Mouse (Mus musculus): Measurements from ENCODE around the gene Jag1. TPM values are rescaled to one million over a fixed set of nuclear protein-coding genes. Genes with fewer than 3 reads are reported as not detected.

Jag1 gene
- polyA plus RNA-seq, 1 experiment from 2014 or later, result 20.5 TPM

DNA sequence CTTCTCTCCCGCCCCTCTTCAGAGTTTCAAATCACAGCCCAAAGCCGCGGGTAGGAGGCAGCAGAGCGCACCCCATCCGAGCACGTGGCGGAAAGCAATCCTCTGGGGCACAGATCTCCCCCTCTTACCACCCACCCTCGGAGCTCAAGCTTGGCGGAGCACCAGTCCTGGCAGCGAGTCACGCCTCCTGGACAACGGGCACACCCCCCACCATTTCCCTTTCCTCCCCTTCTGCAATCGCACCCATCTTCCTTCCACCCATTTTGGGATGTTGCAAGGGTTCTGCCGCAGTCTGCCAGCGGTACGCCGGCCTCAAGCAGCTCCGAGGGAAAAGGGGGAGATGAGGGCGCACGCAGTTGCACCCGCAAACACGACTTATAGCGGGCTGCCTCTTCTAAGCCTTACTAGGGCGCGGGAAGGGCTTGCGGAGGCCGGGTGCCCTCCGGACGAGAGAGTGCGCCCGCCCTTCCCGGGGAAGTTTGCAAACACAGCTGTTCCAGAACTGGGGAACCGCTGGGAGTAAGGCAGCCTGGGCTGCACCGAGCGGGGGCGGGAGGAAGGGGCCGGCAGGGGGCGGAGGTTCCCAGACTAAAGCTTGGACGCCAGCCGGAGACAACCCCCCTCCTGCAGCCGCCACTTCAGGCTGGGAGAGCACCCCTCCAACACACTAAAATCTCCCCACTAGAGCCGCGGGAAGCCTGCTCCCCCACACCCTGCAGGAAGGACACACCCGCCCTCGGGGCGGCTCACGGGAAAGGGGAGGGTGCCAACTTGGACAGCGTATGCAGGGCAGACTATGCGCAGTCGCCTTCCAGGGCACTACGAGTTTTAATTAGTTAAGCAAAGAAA, 2.0 kb downstream of the Jag1 start:
- H3K4me2 ChIP-seq, result peak overlapping the region; percentile 89

DNA sequence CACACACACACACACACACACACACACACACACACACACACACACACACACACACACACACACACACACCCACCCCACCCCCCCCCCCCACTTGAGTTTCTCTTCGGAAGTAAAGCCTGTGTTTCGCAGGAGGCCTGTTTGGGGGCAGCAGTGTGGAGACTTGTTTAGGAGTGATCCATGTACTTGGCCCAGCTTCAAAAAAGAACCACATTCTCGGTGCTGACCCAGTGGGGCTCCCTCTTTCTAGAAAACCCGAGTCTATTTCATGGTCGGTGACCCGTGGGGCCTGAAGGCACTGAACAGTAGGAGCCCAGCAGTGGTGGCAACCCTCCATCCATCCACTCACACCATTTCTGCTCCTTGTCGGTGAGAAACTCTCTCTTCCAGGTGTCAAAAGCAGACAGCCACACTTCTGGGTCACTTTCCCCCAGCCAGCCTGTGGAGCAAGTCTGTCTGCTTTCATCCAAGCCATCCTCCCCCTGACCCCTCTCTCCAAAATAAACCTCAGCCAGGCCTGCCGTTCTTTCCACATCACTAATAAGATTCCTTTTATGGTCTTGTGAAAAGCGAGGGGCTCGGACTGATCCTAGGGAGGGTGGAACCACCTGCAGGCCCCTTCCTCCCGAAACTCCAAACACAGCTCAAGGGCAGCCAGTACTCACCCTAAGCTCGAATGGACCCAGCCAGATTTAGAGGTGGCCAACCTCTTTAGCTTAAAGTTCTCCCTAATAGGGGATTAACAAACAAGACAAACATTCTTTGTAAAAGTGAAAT, 3.0 kb downstream of the Jag1 start:
- Histone ChIP-seq H3K4me2 (peak overlapping the region; percentile 89), H3K27ac (peak overlapping the region; percentile 62), H3K4me3 (replicated peaks) (peak overlapping the region; percentile 67), H3K9me3 (no peaks in the 10 kb centered on the region), H3K27me3 (peaks cover 25% of the 10 kb centered on the region), H3K36me3 (replicated peaks) (no peaks in the 10 kb centered on the region), H3K9ac (peak overlapping the region; percentile 78), H3K4me1 (peaks cover 86% of the 10 kb centered on the region)
- ATAC-seq (ENCODE audit: low FRiP score), result no peak
- 2% methylated on average over 11 of the region's 12 CpGs for WGBS

More for the DNA sequence above, 2.0 kb downstream of the Jag1 start:
- Histone ChIP-seq H3K27ac (peak overlapping the region; percentile 62), H3K36me3 (replicated peaks) (no peaks in the 10 kb centered on the region), H3K9me3 (no peaks in the 10 kb centered on the region), H3K4me3 (replicated peaks) (peak overlapping the region; percentile 67), H3K9ac (peak overlapping the region; percentile 78), H3K4me1 (peaks cover 77% of the 10 kb centered on the region), H3K27me3 (peaks cover 21% of the 10 kb centered on the region)
- WGBS, result under 1% methylated on average over 51 of the region's 51 CpGs
- ATAC-seq (ENCODE audit: low FRiP score), result peak; percentile 45

DNA sequence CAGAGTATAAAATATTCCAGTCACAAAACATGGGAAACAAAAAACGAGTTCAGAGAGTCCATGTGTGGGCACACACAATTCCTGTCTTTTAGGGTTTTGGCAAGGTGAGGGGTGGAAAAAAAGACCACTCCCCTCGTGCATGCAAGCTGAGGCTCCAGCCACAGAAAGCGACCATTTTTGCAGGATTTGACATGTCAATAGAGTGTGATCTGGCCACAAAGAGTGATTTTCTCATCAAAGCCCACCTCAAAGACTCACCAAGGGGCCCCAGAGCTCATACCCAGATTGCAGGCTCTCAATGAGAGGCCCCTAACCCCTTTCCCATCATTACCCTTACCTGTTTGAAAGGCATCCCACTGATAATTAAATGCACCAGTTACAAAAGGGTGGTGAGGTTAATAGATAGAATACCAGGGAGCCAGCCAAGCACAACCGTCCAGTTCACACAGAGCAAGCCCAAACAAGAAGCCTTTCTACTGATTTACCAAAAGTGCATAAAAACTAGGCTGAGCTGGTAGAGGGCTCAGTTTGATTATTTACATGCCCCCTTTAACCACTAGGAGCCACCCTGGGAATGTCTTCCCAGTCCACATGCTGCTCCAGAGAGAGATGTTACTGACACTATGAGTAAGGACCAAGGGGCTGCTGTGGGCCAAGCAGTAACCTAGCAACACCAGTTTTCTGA, 6.1 kb downstream of the Jag1 start:
- 4% methylated on average over 4 of the region's 4 CpGs for WGBS
- Histone ChIP-seq H3K9ac (no peak overlapping the region), H3K27me3 (peaks cover 33% of the 10 kb centered on the region), H3K36me3 (replicated peaks) (0 out of 2 replicates have a peak, but pooled peaks cover 4% of the 10 kb centered on the region), H3K9me3 (no peaks in the 10 kb centered on the region), H3K27ac (peak overlapping the region; percentile 60; the same call in 1 of the 2 replicates), H3K4me3 (replicated peaks) (no peak overlapping the region), H3K4me2 (peak overlapping the region; percentile 37), H3K4me1 (peaks cover 87% of the 10 kb centered on the region)
- ATAC-seq (ENCODE audit: low FRiP score), result peak; percentile 20; the same call in 1 of the 2 replicates

DNA sequence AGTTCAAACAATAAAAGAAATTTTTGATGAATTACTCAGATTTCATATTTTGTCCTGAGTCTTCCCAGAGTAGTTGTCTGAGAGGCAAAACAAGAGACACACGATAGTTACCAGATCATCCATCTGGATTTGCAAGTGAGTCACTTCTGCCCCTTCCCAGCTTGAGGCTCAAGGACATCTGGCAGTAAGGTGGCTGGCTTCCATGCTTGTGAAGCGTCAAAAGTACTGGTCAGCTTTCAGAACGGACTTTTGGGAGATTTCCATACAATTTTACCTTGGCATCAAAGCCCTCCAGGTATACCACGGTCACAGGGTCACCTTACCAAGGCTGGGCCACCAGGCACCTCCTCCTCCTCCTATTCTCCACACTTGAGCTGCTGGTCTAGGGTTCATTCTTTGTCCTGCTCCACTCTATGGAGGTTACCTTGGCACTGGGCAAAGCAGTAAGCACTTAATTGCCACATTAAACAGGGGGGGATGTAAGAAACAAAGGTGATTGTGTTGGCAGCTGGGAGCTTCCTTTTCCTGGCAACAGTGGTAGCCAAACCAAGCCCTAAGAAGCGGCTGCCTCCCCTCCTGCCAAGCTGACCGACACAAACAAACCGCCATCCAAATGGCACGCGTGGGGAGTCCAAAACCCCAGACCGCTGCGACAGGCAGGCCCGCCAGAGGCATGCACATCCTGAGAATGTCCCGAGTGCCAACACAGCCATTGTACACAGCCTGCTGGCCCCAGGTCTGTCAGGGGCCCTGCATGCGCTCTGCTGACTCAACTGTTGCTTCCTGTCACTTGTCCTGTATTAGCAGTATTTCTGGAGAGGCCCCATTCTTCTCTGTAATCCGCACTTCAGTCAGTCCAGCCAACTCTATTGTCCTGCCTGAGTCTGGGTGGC, 6.9 kb downstream of the Jag1 start:
- peak; percentile 63 for ATAC-seq (ENCODE audit: low FRiP score)
- 11% methylated on average over 15 of the region's 15 CpGs for WGBS
- Histone ChIP-seq H3K36me3 (replicated peaks) (peaks cover 8% of the 10 kb centered on the region), H3K27ac (peak overlapping the region; percentile 60), H3K4me2 (peak overlapping the region; percentile 37), H3K4me3 (replicated peaks) (no peak overlapping the region; the same call in 1 of the 2 replicates), H3K27me3 (peaks cover 34% of the 10 kb centered on the region), H3K4me1 (peaks cover 79% of the 10 kb centered on the region), H3K9ac (no peak overlapping the region), H3K9me3 (no peaks in the 10 kb centered on the region)

DNA sequence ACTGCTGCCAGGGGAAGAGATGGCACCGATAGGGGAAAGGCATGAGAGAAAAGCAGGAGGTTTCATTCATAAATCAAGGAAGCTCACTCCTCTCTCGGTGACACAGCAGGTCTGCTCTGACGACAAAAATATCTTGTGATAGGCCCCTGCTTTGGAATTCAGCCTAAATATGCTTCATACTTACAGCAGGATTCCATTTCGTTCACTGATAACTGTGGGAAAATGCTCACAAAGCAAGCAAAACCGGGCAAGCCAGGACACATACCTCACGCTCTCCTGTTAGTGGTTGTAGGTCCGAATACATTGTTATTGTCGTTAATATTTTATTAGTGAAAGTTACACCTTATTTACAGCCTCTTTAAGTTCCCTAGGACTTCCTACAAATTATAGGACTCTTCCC, 8.5 kb downstream of the Jag1 start:
- H3K9me3 ChIP-seq, result no peaks in the 10 kb centered on the region
- peak overlapping the region; percentile 2; the same call in 1 of the 2 replicates for H3K4me2 ChIP-seq
- H3K4me1 ChIP-seq, result peaks cover 64% of the 10 kb centered on the region
- no peak overlapping the region for H3K9ac ChIP-seq
- 55% methylated on average over 8 of the region's 8 CpGs for WGBS
- H3K27ac ChIP-seq, result no peak overlapping the region
- peaks cover 44% of the 10 kb centered on the region for H3K27me3 ChIP-seq
- H3K4me3 ChIP-seq (replicated peaks), result no peak overlapping the region
- peaks cover 10% of the 10 kb centered on the region for H3K36me3 ChIP-seq (replicated peaks)
- ATAC-seq (ENCODE audit: low FRiP score), result no peak

DNA sequence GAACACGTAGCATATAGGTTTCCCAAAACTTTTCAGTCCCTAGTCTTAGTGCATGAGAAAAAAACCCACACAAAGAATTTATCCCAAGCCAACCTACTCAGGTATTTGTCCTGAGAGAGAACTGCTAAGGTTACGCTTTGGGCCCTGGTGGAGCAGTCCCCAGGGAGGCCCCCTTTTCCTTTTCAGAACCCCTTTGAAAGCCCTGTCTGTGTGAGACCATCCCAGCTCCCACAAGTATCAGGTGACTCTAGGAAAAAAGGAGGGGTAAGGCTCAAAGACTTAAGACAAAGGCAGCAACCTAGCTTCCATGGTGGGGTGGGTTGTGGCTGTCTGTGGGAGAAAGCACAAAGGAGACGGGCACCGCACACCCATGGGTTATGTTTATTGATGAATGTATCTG, 9.2 kb downstream of the Jag1 start:
- H3K27ac ChIP-seq, result no peak overlapping the region
- peaks cover 44% of the 10 kb centered on the region for H3K27me3 ChIP-seq
- H3K4me3 ChIP-seq (replicated peaks), result no peak overlapping the region
- H3K9ac ChIP-seq, result no peak overlapping the region
- H3K4me2 ChIP-seq, result no peak overlapping the region
- ATAC-seq (ENCODE audit: low FRiP score), result no peak
- no peaks in the 10 kb centered on the region for H3K9me3 ChIP-seq
- H3K36me3 ChIP-seq (replicated peaks), result peaks cover 10% of the 10 kb centered on the region
- 39% methylated on average over 4 of the region's 4 CpGs for WGBS
- peaks cover 56% of the 10 kb centered on the region for H3K4me1 ChIP-seq

DNA sequence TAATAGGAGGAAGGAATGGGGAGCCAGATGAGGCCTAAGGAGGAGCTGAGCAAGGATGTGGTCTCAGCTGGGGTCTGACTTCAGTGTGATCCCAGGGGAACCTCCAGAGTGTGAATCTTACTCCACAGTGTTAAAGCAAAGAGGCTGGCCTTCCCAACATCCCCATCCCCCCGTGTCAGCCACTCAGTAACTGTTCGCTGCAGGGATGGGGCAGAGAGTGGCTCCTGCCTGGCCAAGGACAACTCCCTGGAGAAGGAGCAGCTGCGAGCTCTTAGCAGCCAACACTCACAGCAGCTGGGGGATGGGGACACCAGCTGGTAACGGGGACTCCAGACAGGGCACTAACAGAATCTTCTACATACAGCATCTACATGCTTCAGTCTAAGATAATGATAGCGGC, 15.4 kb downstream of the Jag1 start:
- peaks cover 14% of the 10 kb centered on the region for H3K27me3 ChIP-seq
- H3K9ac ChIP-seq, result no peak overlapping the region
- H3K4me1 ChIP-seq, result peaks cover 55% of the 10 kb centered on the region
- no peak overlapping the region for H3K4me2 ChIP-seq
- ATAC-seq (ENCODE audit: low FRiP score), result peak; percentile 67
- H3K9me3 ChIP-seq, result no peaks in the 10 kb centered on the region
- no peak overlapping the region for H3K27ac ChIP-seq
- peaks cover 14% of the 10 kb centered on the region for H3K36me3 ChIP-seq (replicated peaks)
- 35% methylated on average over 5 of the region's 5 CpGs for WGBS
- no peak overlapping the region for H3K4me3 ChIP-seq (replicated peaks)

DNA sequence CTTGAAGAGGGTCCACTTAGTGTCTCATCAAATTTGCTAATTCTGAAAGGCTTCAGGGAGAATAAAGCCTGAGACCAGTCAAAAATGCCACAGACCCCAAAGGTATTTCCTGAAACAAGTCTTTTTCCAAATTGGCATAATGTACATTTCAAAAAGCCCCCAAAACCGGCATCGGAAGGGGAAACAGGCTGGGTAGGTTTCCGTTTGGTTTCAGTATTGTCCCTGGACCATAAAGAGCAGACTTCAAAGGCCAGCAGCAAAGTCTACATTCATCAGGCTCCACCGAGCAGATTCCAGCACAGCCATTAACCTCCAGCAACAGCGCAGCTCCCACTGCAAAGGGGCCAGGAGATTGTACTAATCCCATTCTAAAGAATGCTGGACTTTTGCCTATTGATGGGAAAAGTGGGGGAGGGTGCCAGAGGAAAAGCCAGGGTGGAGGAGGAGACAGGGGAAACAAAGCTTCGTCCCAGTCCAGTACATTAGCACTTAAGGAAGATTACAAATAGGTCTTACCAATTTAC, 17.2 kb downstream of the Jag1 start:
- Histone ChIP-seq H3K4me1 (peaks cover 69% of the 10 kb centered on the region), H3K27ac (peak overlapping the region; percentile 53), H3K36me3 (replicated peaks) (peaks cover 14% of the 10 kb centered on the region)

DNA sequence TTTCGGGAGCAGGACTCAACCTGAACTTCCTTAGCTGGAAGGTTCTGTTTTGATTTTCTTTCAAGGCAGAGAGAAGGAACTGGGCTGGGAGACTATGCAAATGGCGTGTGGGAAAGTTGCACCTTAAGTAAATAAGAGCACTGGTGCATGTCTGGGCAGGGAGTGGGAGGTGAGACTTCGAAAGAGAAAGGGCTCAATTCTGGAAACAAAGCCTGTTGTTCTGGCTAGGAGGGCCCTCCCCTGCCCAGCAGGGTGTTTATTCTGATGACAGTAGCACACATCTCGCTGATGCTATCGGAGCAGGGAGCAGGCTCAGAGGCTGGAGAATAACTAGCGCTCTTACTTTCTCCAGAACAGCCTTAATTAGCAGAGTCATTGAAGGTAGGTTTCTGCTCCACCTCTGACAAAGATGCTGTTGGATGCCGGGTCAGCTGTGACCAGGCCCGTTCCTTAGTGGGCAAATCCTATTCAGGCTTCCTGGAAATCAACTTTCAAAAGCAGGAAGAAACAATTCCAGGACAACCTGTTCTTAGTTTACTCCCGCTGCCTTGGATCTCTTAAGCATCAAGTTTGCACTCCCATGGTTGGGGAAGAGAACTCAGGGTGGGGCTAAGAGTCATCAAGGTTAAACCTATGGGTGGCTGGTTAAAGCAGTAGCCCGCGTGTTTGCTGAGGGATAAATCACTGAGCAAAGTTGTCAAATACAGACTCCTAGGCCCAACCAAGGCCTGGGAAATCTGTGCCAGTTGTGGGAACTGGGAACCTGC, 18.0 kb downstream of the Jag1 start:
- Histone ChIP-seq H3K9ac (no peak overlapping the region), H3K27ac (peak overlapping the region; percentile 53), H3K9me3 (no peaks in the 10 kb centered on the region), H3K4me3 (replicated peaks) (no peak overlapping the region), H3K4me1 (peaks cover 77% of the 10 kb centered on the region), H3K36me3 (replicated peaks) (peaks cover 16% of the 10 kb centered on the region), H3K27me3 (peaks cover 14% of the 10 kb centered on the region; the same call in 1 of the 2 replicates), H3K4me2 (no peak overlapping the region)
- no peak for ATAC-seq (ENCODE audit: low FRiP score)
- 15% methylated on average over 11 of the region's 11 CpGs for WGBS

More for the DNA sequence above, 17.2 kb downstream of the Jag1 start:
- ATAC-seq (ENCODE audit: low FRiP score), result peak; percentile 52
- H3K9me3 ChIP-seq, result no peaks in the 10 kb centered on the region
- no peak overlapping the region for H3K4me2 ChIP-seq
- H3K27me3 ChIP-seq, result peaks cover 12% of the 10 kb centered on the region; the same call in 1 of the 2 replicates
- H3K9ac ChIP-seq, result no peak overlapping the region
- WGBS, result 7% methylated on average over 6 of the region's 6 CpGs
- no peak overlapping the region for H3K4me3 ChIP-seq (replicated peaks)

DNA sequence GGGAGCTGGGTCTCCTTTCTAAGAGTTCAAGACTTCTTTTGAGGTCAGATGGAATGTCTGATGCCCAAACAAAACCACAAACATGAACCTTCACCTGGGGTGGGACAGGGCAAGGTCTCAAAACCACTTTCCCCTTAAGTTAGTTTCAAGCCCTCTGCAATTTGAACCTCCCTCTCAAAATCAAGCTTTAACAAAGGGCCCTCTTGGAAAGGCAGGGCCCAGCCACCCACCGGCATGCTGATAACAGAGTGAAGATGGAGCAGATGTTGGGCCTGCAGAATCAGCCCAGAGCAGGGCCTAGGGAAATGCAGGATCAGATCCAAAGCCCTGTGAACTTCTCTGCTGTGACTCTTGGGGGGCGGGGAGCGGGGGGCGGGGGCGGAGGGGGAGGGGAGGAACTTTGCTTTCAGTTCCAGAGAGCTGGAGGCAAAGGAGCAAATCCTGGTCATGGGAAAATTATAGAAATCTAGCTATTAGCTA, 19.4 kb downstream of the Jag1 start:
- Histone ChIP-seq H3K27me3 (peaks cover 10% of the 10 kb centered on the region; the same call in 1 of the 2 replicates), H3K9ac (no peak overlapping the region), H3K4me1 (peaks cover 91% of the 10 kb centered on the region), H3K36me3 (replicated peaks) (peaks cover 16% of the 10 kb centered on the region), H3K27ac (no peak overlapping the region), H3K4me3 (replicated peaks) (no peak overlapping the region), H3K9me3 (no peaks in the 10 kb centered on the region), H3K4me2 (no peak overlapping the region)
- no peak for ATAC-seq (ENCODE audit: low FRiP score)
- 0% methylated on average over 4 of the region's 5 CpGs for WGBS

Data from forebrain, embryonic 12.5 days (tissue).